Mouse (Mus musculus) cerebellum, postnatal 36 days (tissue): ENCODE results near the gene Filip1l.
A peak's percentile ranks its signal among the peaks of the same experiment; 100 is the strongest.
"Not testable (repeated sequence)": the region's sequence is repeated elsewhere in the genome, so short reads cannot be mapped to it uniquely, and the experiment has no call there.

Experiments used
- DNase-seq, 2 experiments: peaks; one replicate each; pipeline ENCODE4 v3.0.0; 2021 to 2022; ENCODE audit warnings: mixed read lengths in 2 of 2

The Filip1l gene

DNA sequence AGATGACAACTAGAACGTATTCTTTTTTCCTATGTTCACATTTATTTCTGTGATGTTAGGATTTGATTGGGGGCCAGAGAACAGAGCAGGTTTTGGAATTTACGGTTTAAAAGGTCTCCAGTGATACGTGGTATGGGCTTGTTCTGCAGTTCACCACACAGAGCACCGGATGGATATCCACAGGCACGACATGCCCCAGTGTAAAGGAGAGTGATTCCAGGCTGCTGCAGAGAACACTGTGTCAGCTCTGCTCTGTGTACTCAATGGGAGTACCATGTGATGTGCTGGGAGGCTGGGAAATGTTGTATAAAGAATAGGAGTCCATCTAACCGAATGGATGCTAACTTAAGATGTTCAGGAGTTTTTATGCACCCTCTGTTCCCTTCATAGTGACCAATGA, 1.0 kb downstream of the Filip1l start:
- DNase-seq = no peak

DNA sequence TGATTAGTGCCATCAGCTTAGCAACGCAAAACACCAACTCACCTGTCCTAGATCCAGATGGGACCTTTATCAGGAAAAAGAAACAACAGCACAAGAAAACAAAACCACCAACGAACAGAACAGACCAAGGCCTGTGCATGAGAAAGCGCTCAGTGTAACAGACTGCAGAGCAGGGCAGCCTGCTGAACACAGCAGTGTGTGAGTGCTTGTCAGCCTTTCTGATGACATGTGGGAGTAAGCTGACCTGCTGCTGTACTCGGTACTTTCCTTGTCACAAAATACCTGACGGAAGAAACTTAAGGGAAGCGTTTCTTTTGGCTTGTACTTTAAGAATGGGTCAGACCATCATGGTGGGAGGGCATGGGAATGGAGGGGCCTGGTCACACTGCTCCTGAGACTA, 3.6 kb downstream of the Filip1l start:
- DNase-seq = no peak

DNA sequence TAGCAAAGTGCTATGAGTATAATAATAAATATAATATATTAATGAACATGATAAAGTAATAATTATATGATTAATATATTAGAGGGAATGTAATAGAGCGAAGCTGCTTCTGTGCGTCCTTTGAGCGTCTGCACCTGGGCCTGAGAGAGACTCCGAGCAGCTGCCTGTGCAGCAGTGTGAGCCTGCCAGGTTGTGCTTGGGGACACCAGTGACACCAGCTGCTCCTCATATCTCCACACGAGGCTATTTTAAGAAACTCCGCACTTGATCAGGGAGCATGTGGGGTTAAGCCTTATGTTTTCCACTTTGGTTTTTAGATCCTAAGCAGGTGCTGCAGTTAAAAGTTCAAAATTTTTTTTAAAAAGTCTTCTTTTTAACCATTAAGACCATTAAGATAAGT, 4.1 kb downstream of the Filip1l start:
- DNase-seq = no peak

DNA sequence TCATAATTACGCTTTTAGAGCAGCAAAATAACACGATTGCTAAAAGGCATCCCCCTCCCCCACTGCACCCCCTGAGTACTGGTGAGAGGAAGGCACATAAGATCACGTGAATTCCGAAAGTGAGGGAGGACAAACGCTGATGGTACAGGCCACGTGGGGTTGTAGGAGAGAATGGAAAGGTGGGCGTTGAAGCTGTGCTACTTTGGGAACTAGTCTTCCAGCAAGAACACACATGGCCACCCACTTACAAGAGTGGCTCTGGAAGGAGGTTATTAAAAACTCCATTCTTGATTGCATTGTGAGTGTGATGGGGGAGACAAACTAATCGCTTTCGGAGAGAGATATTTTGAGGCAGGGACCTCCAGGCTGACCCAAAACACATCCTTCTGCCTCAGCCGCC, 6.4 kb downstream of the Filip1l start:
- no peak for DNase-seq

DNA sequence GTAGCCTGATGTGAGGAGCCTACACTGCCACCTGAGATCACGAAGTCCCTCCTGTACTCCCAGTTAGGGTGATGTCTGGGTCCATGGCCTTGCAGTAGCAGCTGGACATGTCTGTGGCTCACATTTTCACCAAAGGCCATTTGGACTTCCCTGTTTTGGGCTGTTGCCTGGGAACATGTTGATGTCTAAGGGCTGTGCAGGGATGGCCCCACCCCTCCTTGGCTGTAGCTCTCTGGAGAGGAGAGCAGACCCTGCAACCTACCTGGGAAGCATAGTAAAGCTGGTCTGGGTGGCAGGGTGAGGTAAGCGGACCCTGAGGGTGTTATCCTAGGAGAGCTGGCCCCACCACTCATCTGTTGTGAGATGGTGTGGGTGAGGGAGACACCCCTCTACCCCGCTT, 7.9 kb downstream of the Filip1l start:
- no peak for DNase-seq

DNA sequence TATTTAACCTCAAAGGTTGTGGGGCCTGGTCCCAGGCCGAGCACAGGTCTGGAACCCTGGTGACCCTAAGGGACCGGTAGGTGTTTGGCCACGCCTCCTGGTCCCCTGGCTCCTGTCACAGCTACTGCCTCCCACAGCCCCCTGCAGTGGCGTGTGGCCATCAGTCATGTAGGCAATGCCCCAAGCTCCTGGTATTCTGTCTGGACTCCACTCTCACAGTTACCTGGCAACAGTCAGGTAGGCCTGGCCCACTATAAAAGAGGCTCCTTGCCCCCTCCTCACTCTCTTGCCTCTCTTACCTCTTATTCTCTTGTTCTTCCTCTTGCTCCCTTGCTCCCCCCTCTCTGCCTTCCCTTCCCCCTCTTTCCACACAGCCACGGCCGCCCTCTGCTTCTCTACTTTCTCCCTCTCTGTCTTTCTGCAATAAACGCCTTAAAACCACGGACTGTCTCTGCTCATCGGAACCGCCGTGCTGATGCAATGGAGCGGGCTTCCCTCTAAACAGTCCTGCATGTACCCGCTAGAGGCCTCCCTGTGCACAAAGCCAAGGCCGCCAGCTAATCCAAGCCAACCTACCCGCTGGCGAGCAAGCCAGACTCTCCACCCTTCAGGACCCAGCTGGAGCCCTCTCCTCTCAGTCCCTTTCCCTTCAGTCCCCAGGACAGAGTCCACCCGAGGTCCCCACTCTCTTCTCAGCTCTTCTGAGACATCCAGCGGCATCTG, 9.9 kb downstream of the Filip1l start:
- DNase-seq = peak; percentile 39 to 44

DNA sequence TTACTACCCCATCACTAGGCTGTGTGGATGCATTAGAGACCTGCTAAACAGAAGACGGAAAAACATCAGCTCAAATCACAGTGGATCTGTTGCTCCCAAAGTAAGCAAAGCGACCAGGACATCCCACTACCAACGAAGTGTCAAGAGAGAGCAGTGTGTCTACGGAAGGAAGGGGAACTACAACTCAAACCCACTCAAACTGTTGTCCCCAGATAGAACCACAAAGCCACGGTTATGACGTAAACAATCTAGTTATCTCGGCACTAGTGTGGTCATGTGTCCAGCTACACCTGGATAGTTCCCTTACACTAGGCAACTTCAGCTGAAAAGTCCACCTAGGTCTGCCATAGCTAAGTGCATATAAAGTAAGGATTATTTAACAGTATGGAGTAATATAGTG, 11.6 kb downstream of the Filip1l start:
- DNase-seq = no peak

DNA sequence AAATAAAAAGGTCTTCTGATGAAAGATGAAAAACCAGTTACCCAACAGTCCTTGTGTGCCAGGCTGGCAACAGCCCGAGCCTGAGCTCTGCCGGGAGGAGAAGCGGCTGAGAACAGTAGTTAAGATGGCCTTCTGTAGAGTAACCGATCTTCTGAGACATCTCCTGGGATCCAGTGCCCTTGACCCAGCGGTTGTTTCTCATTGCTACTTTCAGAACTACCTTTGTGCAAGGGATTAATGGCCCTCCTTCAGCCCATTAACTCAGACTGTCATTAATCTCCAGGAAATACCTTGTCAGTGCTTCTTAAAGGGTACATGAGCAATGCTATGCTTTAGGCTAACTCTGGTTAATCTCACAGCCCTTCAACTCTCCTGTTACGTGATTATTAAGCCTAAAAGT, 13.2 kb downstream of the Filip1l start:
- DNase-seq = no peak

DNA sequence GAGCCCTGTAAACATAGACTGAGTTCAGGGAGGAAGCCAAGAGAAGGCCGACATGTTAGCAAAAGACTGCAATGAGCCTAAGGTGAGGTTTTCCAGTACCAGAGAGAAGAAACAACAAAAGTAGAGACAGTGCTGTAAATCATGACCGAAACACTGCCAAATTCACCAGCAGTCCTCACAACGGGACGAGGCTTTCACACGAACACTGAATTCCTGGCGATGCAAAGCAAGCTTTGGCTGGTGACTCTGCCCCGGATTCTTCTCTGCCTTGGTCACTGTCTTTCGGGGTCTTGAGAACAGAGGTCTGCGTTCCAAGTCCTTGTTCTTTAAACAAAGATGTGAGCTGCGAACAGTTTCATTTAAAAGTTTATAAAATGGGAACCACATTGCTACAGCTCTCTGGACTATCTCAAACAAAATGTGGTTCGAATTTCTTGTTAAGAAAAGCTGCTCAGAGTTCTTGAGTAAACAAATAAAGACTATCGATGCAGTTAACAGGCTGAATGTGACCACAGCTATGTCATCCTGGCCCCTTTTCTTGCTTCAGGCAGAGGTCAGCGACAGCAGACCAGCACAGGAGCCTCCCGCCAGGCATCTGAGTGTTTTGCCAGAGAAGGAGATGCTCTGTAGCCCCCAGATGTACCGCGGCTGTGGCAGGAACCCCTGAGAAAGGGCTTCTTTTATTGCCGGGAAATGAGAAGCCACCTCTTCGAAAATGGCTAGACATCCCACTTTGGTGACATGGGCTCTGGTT, 14.2 kb downstream of the Filip1l start:
- no peak for DNase-seq

DNA sequence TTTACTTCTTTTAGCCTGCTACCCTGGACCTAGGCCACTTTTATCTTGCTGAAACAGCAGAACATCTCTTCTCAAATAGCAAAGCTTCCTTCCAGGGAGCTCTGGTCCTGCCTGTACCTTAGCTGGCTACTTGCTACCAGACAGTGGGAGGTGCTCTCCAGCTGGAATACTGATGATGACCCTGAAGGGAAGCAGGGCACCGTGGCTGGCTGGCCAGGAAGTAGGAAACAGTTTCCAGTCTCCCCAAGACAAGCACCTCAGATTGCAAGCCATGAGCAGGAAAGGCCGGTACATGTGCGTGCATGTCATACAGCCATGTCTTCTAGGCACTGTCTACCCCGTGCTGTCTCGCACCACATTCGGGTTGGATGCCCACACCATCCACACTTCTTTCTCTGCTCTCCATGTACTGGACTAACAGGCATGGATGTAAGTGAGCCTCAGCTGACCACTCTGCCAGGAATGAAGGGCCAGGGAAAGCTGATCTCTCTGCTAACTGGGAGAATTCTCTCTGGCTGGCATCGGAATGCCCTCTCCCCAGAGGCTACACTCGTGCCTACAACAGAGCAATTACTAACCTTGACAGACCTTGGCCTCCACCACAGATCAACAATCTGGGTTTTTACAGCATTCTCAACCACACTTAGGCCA, 17.1 kb downstream of the Filip1l start:
- DNase-seq = no peak

DNA sequence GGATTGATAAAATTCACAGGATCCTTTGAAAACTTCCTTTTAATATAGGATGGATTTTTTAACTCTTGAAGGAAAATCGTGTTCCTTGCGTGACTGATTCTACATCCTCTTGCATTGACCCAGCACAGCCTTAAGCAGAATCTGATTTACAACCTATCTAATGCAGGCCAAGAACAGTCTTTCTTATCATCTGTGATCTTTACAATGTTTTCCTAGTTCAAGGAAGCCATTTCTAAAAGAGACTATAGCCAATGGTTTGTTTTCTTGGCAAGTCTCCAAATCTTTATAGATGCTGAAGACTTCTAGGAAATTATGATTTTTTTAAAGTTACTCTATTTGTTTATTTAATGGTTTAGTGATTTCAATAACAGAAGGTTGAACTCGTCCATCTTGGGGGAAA, 19.3 kb downstream of the Filip1l start:
- no peak for DNase-seq

DNA sequence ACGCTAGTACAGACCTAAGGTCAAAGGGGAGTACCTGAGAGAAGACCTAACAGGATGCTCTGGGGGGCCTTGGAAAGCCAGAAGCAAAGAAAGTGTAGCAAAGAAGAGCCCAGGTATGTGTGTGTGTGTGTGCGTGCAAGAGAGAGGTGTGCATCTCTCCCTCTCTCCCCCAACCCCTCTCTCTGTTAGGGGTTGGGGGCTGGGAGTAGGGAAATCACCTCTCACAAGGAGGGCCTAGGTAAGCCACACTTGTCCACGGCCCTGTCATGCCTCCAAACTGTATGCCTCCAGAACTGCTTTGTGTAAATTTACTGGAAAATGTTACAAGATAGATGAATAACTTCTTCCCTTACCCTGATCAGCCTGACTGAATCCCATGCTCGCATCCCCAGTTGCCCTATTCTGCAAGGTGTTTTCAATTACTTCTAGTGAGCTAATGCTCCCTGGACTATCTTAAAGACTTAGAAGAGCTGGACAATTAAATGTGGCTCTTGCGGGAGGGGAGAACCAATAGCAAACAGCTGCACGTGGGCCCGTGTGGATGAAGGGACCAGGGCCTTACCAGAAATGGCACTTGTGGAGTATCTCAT, 22.4 kb downstream of the Filip1l start:
- DNase-seq = no peak

DNA sequence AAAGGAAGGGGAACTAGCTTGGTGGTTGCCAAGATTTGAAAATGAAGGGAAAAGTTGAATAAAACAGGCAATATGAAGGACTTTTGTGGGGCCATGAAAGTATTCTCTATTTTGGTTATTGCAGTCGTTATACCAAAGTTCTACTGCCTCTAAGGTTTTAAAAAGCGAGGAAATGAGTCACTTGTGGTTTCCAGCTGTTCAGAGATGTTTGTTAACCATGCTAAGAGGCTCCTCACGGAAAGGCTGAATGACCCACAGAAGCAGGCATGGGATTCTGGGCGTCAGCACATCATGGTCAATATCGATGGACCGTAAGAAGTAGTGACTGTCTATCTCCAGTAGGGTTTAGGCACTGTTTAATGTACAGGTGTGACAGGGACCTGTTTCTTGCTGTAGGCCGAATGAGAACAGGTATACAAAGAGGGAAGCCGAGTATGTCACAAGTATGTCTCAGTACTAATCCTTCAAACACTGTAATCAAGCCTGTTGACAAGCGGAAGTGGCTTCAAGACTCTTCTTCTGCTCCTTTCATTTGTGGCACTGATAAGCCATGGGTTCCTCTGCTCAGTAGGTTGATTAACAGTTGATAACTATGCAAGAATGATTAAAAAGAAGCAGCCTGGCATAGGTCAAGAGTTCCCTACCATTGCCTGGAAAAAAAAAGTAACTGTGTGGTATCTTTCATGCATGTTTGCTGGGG, 25.9 kb downstream of the Filip1l start:
- DNase-seq = no peak

DNA sequence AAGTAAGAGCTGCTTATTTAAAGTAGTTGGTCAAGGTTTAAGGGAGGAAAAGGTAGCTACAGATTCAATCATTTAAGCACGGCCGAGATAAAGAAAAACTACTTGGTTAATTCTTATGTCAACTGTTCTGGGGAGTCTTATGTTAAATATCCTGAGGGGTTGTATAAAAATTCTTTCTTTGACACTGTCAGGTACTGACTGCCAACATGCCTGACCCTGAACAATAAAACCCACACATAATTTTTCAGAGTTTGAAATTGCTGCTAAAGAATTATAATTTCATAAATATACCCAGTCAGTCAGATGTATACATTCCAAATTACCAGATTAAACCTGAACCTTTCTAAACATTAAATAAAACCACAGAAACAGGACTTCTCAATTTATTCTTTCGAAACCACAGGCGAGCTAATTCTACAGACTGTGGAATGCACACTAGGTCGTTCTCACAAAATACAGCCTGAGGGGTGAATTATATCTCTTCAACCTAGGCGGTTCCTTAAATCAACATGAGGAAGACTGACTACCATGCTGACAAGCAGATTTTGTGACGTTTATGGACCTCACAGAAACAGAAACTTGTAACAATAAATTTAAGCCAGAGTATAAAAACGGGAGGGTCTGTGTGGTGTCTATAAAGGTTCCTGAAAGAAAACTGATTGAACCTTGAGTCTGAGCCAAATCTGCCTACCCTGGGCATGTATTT, 30.5 kb downstream of the Filip1l start:
- no peak for DNase-seq

DNA sequence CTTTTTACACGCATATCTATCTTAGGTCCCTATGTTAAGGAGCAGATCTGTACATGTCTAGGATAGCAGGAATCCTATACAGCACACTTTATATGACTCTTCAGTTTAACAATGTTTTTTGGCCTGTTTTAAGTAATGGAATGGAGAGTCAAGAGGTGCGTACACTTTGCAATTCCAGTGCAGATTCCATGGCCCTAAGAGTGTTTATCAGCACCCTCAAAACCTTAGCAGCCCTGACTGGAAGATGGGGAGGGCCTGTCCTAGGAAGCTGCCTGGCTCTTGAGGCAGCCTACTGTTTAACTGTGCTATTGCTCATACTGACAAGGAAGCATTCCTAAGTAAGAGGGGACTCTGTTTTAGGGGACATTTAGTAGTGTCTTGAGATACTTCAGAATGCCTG, 31.4 kb downstream of the Filip1l start:
- no peak for DNase-seq

DNA sequence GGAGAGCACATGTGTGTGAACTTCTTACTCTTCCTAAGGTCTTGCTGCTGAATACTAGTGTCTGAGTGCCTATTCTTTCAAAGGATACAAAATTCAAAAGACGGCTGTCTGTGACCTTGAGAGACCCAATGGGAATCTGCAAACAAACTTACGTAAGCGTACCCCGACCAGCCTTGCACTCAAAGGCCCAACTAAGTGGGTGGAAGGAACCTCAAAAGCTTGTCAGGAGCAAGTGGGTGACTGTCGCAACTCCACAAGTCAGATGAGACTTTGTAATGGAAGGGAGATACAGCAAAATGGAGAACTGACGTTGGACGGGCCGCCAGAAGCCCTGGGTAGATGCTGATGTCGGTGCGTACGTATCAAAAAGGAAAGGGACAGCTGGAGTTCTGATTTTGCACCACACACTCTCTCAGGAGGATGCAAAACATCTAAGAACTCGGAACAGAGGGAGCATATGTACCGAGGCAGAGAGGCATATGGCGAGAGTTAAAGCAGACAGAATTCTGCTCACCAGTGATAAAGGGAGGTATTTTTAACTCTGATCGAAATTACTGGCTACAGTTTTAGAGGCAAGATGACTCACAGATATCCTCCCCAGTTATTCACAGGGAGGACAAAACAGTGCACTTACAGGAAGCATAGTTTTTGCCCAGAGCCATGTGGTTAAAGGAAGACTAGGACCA, 36.8 kb downstream of the Filip1l start:
- DNase-seq = no peak

DNA sequence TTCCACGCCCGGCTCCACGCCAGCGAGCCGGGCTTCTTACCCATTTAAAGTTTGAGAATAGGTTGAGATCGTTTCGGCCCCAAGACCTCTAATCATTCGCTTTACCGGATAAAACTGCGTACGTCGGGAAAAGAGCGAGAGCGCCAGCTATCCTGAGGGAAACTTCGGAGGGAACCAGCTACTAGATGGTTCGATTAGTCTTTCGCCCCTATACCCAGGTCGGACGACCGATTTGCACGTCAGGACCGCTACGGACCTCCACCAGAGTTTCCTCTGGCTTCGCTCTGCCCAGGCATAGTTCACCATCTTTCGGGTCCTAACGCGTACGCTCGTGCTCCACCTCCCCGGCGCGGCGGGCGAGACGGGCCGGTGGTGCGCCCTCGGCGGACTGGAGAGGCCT, 38.3 kb downstream of the Filip1l start:
- not testable (repeated sequence) for DNase-seq

DNA sequence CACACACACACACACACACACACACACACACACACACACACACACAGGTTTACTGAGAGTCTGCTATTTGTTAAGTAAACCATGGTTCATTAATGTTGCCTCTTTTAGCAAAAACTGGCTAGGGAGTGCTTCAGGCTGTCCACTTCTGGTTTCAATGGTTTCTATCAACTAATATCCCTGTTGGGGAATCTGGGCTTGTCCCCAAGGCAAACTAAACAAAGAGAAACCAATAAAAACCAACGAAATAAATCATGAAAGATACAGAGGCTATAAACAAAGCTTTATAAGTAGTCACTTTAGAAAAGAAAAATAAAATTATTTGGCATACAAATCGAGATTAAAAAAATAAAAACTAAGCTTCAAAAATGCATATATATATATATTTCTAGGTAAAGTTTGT, 39.6 kb downstream of the Filip1l start:
- no peak for DNase-seq

DNA sequence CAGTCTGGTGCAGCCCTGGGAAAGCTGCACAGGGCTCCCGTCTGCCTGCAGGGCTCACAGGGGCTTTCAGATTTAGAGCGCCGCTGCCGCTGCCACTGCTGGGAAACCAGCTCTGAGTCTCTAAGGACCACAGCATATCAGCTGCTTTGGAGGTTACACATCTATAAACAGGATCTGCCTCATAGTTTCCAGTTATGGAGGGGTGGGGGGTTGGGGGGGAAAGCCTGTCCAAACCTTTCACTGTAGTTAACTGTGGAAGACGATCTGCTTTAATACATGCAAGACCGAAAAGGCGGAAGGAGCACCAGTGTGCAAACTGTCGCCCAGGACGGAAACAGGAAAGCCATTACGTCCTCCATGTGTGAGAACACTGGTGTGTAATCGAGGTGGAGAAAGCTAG, 40.3 kb downstream of the Filip1l start:
- DNase-seq = no peak

DNA sequence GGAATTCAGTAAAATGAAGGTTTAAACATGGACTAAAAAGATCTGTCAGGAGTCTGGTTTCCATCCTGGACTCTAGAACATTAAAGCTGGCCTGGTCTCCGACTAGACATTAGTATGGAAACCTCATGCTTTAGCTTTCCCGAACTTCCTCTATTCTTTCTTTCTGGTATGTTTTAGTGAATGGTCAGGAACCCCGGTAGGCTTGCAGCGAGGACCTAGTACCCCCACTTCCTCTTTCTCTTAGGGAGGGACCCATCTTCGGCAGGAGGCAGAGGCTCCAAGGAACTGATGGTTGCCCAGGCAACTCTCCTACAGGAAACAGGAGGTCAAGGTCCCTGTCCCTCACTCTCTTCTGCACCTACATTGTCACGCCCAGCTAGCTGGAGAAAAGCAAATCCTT, 43.4 kb downstream of the Filip1l start:
- no peak for DNase-seq

DNA sequence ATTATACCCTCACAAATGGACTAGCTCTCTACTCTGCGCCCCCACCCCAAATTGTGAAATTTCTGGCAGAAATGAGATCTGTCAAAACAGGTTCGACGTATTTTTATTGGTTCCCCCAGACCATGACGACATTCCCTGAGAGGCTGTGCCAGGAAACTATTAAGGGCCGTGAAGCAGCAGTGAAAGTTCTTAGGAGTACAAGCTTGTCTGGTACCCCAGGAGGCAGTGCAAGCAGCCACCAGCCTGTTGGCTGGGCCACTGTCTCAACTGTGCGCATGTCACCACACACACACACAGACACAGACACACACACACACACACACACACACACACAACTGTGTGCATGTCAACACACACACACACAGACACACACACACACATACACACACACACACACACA, 45.0 kb downstream of the Filip1l start:
- DNase-seq = no peak
